In genomic region chr13:69631111-69631510, GRCm38 (mm10) we compare ENCODE assay signal across 26 mouse cellular contexts.
"Had no signal": no experiment of that assay in that cellular context is flagged by ENCODE, and none has a peak within 500 bp of the region (broad histone marks: within the 10 kb centered on the region; RNA-seq: fewer than 3 reads in every experiment).

No protein-coding gene starts in this region.

- H3K27ac ChIP-seq: gastrocnemius, adult 2 months; heart, embryonic 13.5 days; heart, embryonic 15.5 days; hindbrain, embryonic 10.5 days; hindbrain, embryonic 12.5 days; hindbrain, embryonic 14.5 days; intestine, embryonic 15.5 days; kidney, postnatal 0 days; layer of hippocampus, adult 2 months; left cerebral cortex, adult 2 months; limb, embryonic 10.5 days; limb, embryonic 12.5 days; liver, embryonic 13.5 days; liver, embryonic 15.5 days had no signal

- H3K9ac ChIP-seq: heart, embryonic 13.5 days; heart, embryonic 15.5 days; hindbrain, embryonic 12.5 days; hindbrain, embryonic 14.5 days; intestine, embryonic 15.5 days; limb, embryonic 12.5 days; liver, embryonic 13.5 days; liver, embryonic 15.5 days; liver, postnatal 0 days had no signal

- DNase-seq: gastrocnemius, adult 2 months; gastrocnemius, postnatal 10 days; gastrocnemius, postnatal 25 days; heart, adult 18-20 months; heart, postnatal 14 days; heart, postnatal 4 days; kidney, postnatal 4 days; liver, embryonic 13.5 days; liver, postnatal 0 days had no signal

- H3K4me2 ChIP-seq: heart, embryonic 11.5 days; heart, embryonic 13.5 days; heart, embryonic 15.5 days; hindbrain, embryonic 12.5 days; hindbrain, embryonic 14.5 days; intestine, embryonic 15.5 days; limb, embryonic 12.5 days; liver, embryonic 11.5 days; liver, embryonic 13.5 days; liver, embryonic 15.5 days had no signal

- H3K27me3 ChIP-seq: heart, embryonic 13.5 days; heart, embryonic 15.5 days; hindbrain, embryonic 12.5 days; intestine, embryonic 15.5 days; limb, embryonic 12.5 days; liver, embryonic 13.5 days; liver, embryonic 15.5 days had no signal

- H3K4me3 ChIP-seq: gastrocnemius, adult 2 months; heart, embryonic 13.5 days; heart, embryonic 15.5 days; hindbrain, embryonic 10.5 days; hindbrain, embryonic 12.5 days; intestine, embryonic 15.5 days; layer of hippocampus, adult 2 months; left cerebral cortex, adult 2 months; limb, embryonic 10.5 days; limb, embryonic 12.5 days; liver, embryonic 13.5 days; liver, embryonic 15.5 days had no signal

- H3K4me1 ChIP-seq: heart, embryonic 13.5 days; heart, embryonic 15.5 days; hindbrain, embryonic 10.5 days; hindbrain, embryonic 12.5 days; intestine, embryonic 15.5 days; limb, embryonic 10.5 days; limb, embryonic 12.5 days; liver, embryonic 13.5 days; liver, embryonic 15.5 days had no signal

- ATAC-seq: hindbrain, embryonic 16.5 days; inflammation-experienced regulatory T-cells, adult 6 months; intestine, embryonic 15.5 days; intestine, postnatal 0 days; liver, postnatal 0 days had no signal

- H3K9me3 ChIP-seq: heart, embryonic 13.5 days; heart, embryonic 15.5 days; hindbrain, embryonic 10.5 days; hindbrain, embryonic 12.5 days; intestine, embryonic 15.5 days; limb, embryonic 10.5 days; limb, embryonic 12.5 days; liver, embryonic 13.5 days; liver, embryonic 15.5 days had no signal
